Mouse (Mus musculus): ENCODE data around the gene Dpf2. TPM values are rescaled to one million over a fixed set of nuclear protein-coding genes. Genes with fewer than 3 reads are reported as not detected.

The Dpf2 gene
- polyA plus RNA-seq, 1 experiment from 2014 or later: 97.5 TPM

GRCm38 (mm10) chr19:5939715-5940114 is 26.9 kb upstream of the Dpf2 start:
- Histone ChIP-seq H3K9ac (ENCODE audit: low read length) (no peak overlapping the region), H3K4me1 (ENCODE audit: control insufficient read depth, insufficient read depth, low read length) (peaks cover 42% of the 10 kb centered on the region), H3K4me3 (ENCODE audit: low read length) (no peak overlapping the region), H3K27me3 (ENCODE audit: control insufficient read depth, insufficient read depth, low read length) (no peaks in the 10 kb centered on the region), H3K36me3 (ENCODE audit: control insufficient read depth, insufficient read depth) (peaks cover 8% of the 10 kb centered on the region; the same call in 1 of the 2 replicates), H3K9me3 (replicated peaks; ENCODE audit: control insufficient read depth, low read length) (no peaks in the 10 kb centered on the region), H3K4me2 (ENCODE audit: low read depth, low read length) (no peak overlapping the region), H3K27ac (ENCODE audit: low read length) (peak overlapping the region; percentile 17)
- ATAC-seq (replicated peaks; ENCODE audit: extremely low read depth, insufficient read depth, low FRiP score): no peak
- 75% methylated on average over 5 of the region's 5 CpGs for WGBS

- no peaks in the 10 kb centered on the region for H3K9me3 ChIP-seq (replicated peaks; ENCODE audit: control insufficient read depth, low read length)
- no peak overlapping the region for H3K9ac ChIP-seq (ENCODE audit: low read length)
- H3K27ac ChIP-seq (ENCODE audit: low read length): no peak overlapping the region; the same call in 1 of the 2 replicates
- H3K4me1 ChIP-seq (ENCODE audit: control insufficient read depth, insufficient read depth, low read length): peaks cover 35% of the 10 kb centered on the region
- H3K36me3 ChIP-seq (ENCODE audit: control insufficient read depth, insufficient read depth): peaks cover 8% of the 10 kb centered on the region; the same call in 1 of the 2 replicates
- no peak for ATAC-seq (replicated peaks; ENCODE audit: extremely low read depth, insufficient read depth, low FRiP score)
- no peak overlapping the region for H3K4me2 ChIP-seq (ENCODE audit: low read depth, low read length)
- WGBS: 87% methylated on average over 6 of the region's 6 CpGs
- H3K27me3 ChIP-seq (ENCODE audit: control insufficient read depth, insufficient read depth, low read length): no peaks in the 10 kb centered on the region
- H3K4me3 ChIP-seq (ENCODE audit: low read length): no peak overlapping the region
Observed at GRCm38 (mm10) chr19:5938516-5938915, 25.7 kb upstream of the Dpf2 start.

GRCm38 (mm10) chr19:5937836-5938406 is 25.1 kb upstream of the Dpf2 start:
- H3K4me2 ChIP-seq (ENCODE audit: low read depth, low read length): peak overlapping the region; percentile 43
- no peaks in the 10 kb centered on the region for H3K27me3 ChIP-seq (ENCODE audit: control insufficient read depth, insufficient read depth, low read length)
- WGBS: 11% methylated on average over 14 of the region's 14 CpGs
- H3K4me3 ChIP-seq (ENCODE audit: low read length): peak overlapping the region; percentile 19; the same call in 1 of the 2 replicates
- no peaks in the 10 kb centered on the region for H3K9me3 ChIP-seq (replicated peaks; ENCODE audit: control insufficient read depth, low read length)
- peaks cover 8% of the 10 kb centered on the region; the same call in 1 of the 2 replicates for H3K36me3 ChIP-seq (ENCODE audit: control insufficient read depth, insufficient read depth)
- H3K4me1 ChIP-seq (ENCODE audit: control insufficient read depth, insufficient read depth, low read length): peaks cover 35% of the 10 kb centered on the region
- ATAC-seq (replicated peaks; ENCODE audit: extremely low read depth, insufficient read depth, low FRiP score): no peak
- peak overlapping the region; percentile 42 for H3K27ac ChIP-seq (ENCODE audit: low read length)
- H3K9ac ChIP-seq (ENCODE audit: low read length): peak overlapping the region; percentile 20; the same call in 1 of the 2 replicates

GRCm38 (mm10) chr19:5937095-5937835 is 24.5 kb upstream of the Dpf2 start:
- no peak for ATAC-seq (replicated peaks; ENCODE audit: extremely low read depth, insufficient read depth, low FRiP score)
- Histone ChIP-seq H3K9me3 (replicated peaks; ENCODE audit: control insufficient read depth, low read length) (no peaks in the 10 kb centered on the region), H3K4me3 (ENCODE audit: low read length) (no peak overlapping the region), H3K4me1 (ENCODE audit: control insufficient read depth, insufficient read depth, low read length) (peaks cover 32% of the 10 kb centered on the region), H3K27me3 (ENCODE audit: control insufficient read depth, insufficient read depth, low read length) (no peaks in the 10 kb centered on the region), H3K27ac (ENCODE audit: low read length) (peak overlapping the region; percentile 42), H3K4me2 (ENCODE audit: low read depth, low read length) (no peak overlapping the region), H3K36me3 (ENCODE audit: control insufficient read depth, insufficient read depth) (peaks cover 5% of the 10 kb centered on the region; the same call in 1 of the 2 replicates), H3K9ac (ENCODE audit: low read length) (peak overlapping the region; percentile 20; the same call in 1 of the 2 replicates)
- WGBS: 67% methylated on average over 21 of the region's 21 CpGs

GRCm38 (mm10) chr19:5935691-5936090 is 22.9 kb upstream of the Dpf2 start:
- WGBS: 45% methylated on average over 5 of the region's 5 CpGs
- ATAC-seq (replicated peaks; ENCODE audit: extremely low read depth, insufficient read depth, low FRiP score): no peak
- Histone ChIP-seq H3K9me3 (replicated peaks; ENCODE audit: control insufficient read depth, low read length) (no peaks in the 10 kb centered on the region), H3K4me2 (ENCODE audit: low read depth, low read length) (no peak overlapping the region), H3K36me3 (ENCODE audit: control insufficient read depth, insufficient read depth) (no peaks in the 10 kb centered on the region), H3K9ac (ENCODE audit: low read length) (no peak overlapping the region), H3K4me3 (ENCODE audit: low read length) (no peak overlapping the region), H3K4me1 (ENCODE audit: control insufficient read depth, insufficient read depth, low read length) (peaks cover 31% of the 10 kb centered on the region), H3K27ac (ENCODE audit: low read length) (peak overlapping the region; percentile 55), H3K27me3 (ENCODE audit: control insufficient read depth, insufficient read depth, low read length) (no peaks in the 10 kb centered on the region)

GRCm38 (mm10) chr19:5935266-5935665 is 22.5 kb upstream of the Dpf2 start:
- peak overlapping the region; percentile 10; the same call in 1 of the 2 replicates for H3K4me2 ChIP-seq (ENCODE audit: low read depth, low read length)
- H3K4me1 ChIP-seq (ENCODE audit: control insufficient read depth, insufficient read depth, low read length): peaks cover 32% of the 10 kb centered on the region
- no peaks in the 10 kb centered on the region for H3K36me3 ChIP-seq (ENCODE audit: control insufficient read depth, insufficient read depth)
- 13% methylated on average over 3 of the region's 3 CpGs for WGBS
- no peak overlapping the region for H3K4me3 ChIP-seq (ENCODE audit: low read length)
- peak overlapping the region; percentile 61 for H3K9ac ChIP-seq (ENCODE audit: low read length)
- H3K9me3 ChIP-seq (replicated peaks; ENCODE audit: control insufficient read depth, low read length): no peaks in the 10 kb centered on the region
- no peaks in the 10 kb centered on the region for H3K27me3 ChIP-seq (ENCODE audit: control insufficient read depth, insufficient read depth, low read length)
- H3K27ac ChIP-seq (ENCODE audit: low read length): peak overlapping the region; percentile 47
- peak; percentile 85 for ATAC-seq (replicated peaks; ENCODE audit: extremely low read depth, insufficient read depth, low FRiP score)

- peak; percentile 38 for ATAC-seq (replicated peaks; ENCODE audit: extremely low read depth, insufficient read depth, low FRiP score)
- H3K4me1 ChIP-seq (ENCODE audit: control insufficient read depth, insufficient read depth, low read length): peaks cover 13% of the 10 kb centered on the region
- WGBS: 50% methylated on average over 14 of the region's 14 CpGs
- H3K9me3 ChIP-seq (replicated peaks; ENCODE audit: control insufficient read depth, low read length): no peaks in the 10 kb centered on the region
- no peaks in the 10 kb centered on the region for H3K36me3 ChIP-seq (ENCODE audit: control insufficient read depth, insufficient read depth)
- H3K27ac ChIP-seq (ENCODE audit: low read length): peak overlapping the region; percentile 77
- H3K4me2 ChIP-seq (ENCODE audit: low read depth, low read length): no peak overlapping the region
- peak overlapping the region; percentile 9; the same call in 1 of the 2 replicates for H3K9ac ChIP-seq (ENCODE audit: low read length)
- H3K4me3 ChIP-seq (ENCODE audit: low read length): no peak overlapping the region
- H3K27me3 ChIP-seq (ENCODE audit: control insufficient read depth, insufficient read depth, low read length): no peaks in the 10 kb centered on the region
Observed at GRCm38 (mm10) chr19:5929634-5930596, 17.1 kb upstream of the Dpf2 start.

GRCm38 (mm10) chr19:5928546-5928945 is 15.7 kb upstream of the Dpf2 start:
- ATAC-seq (replicated peaks; ENCODE audit: extremely low read depth, insufficient read depth, low FRiP score): no peak
- H3K4me2 ChIP-seq (ENCODE audit: low read depth, low read length): no peak overlapping the region
- H3K4me1 ChIP-seq (ENCODE audit: control insufficient read depth, insufficient read depth, low read length): peaks cover 12% of the 10 kb centered on the region
- no peak overlapping the region for H3K9ac ChIP-seq (ENCODE audit: low read length)
- no peaks in the 10 kb centered on the region for H3K36me3 ChIP-seq (ENCODE audit: control insufficient read depth, insufficient read depth)
- 71% methylated on average over 3 of the region's 3 CpGs for WGBS
- H3K9me3 ChIP-seq (replicated peaks; ENCODE audit: control insufficient read depth, low read length): no peaks in the 10 kb centered on the region
- no peak overlapping the region for H3K27ac ChIP-seq (ENCODE audit: low read length)
- no peak overlapping the region for H3K4me3 ChIP-seq (ENCODE audit: low read length)
- no peaks in the 10 kb centered on the region for H3K27me3 ChIP-seq (ENCODE audit: control insufficient read depth, insufficient read depth, low read length)

All from heart, embryonic 16.5 days (tissue).